In the genomic region with DNA sequence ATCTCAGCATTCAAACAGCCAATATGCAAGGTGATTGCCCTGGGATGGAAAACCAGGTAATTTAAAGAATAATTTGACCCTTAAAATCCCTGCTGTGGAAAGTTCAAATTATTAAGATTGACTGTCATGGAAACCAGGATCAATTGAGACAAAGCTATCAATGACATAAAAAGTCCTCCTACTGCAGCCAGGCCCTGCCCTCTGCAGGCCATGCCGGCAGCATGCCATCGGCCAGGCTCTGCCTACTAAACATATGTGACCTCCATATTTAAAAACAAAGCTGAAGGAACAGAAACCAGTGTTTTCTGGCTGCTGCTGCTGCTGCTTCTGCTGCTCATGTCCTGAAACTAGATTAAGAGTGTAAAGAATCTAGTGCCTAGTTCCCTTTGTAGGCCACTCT, we compare ENCODE assay signal across 19 mouse cellular contexts.
DNase-seq lines count a peak whose midpoint lies in the region; ATAC-seq and TF ChIP-seq lines count a peak whose summit lies in the region.
"Had no signal": no experiment of that assay in that cellular context is flagged by ENCODE, and none has a peak within 500 bp of the region (broad histone marks: within the 10 kb centered on the region; RNA-seq: fewer than 3 reads in every experiment).

No protein-coding gene starts in this region.

- in situ Hi-C loops in Patski (cut with MboI; ENCODE audit: low pct_unique_long_range_greater_than_20kb): no loop called here

- ATAC-seq in forebrain, postnatal 0 days: no peak
- ATAC-seq in forebrain, embryonic 11.5 days (replicated peaks; ENCODE audit: low FRiP score): no peak
- ATAC-seq in limb, embryonic 12.5 days (ENCODE audit: insufficient number of reproducible peaks, insufficient read depth, low FRiP score, low TSS enrichment, low read depth): no peak
- ATAC-seq in Patski: no peak
- no peak for ATAC-seq in megakaryocyte progenitor cell, adult 5-6 weeks (replicated peaks; ENCODE audit: poor library complexity)
- ATAC-seq: forebrain, embryonic 14.5 days had no signal

- H3K4me3 ChIP-seq in forebrain, postnatal 0 days (ENCODE audit: low read depth, low read length): no peak overlapping the region
- no peak overlapping the region for H3K4me3 ChIP-seq in forebrain, embryonic 11.5 days (ENCODE audit: low read depth, low read length)
- no peak overlapping the region for H3K4me3 ChIP-seq in limb, embryonic 12.5 days (replicated peaks)
- no peak overlapping the region for H3K4me3 ChIP-seq in limb, embryonic 10.5 days
- H3K4me3 ChIP-seq in embryonic facial prominence, embryonic 10.5 days: no peak overlapping the region
- H3K4me3 ChIP-seq: neural tube, embryonic 13.5 days had no signal

- no peaks in the 10 kb centered on the region for H3K36me3 ChIP-seq in forebrain, postnatal 0 days (ENCODE audit: insufficient read depth)
- H3K36me3 ChIP-seq in forebrain, embryonic 11.5 days (ENCODE audit: control insufficient read depth, insufficient read depth, low read length): no peaks in the 10 kb centered on the region
- no peaks in the 10 kb centered on the region for H3K36me3 ChIP-seq in limb, embryonic 12.5 days
- H3K36me3 ChIP-seq in limb, embryonic 10.5 days: no peaks in the 10 kb centered on the region
- no peaks in the 10 kb centered on the region for H3K36me3 ChIP-seq in embryonic facial prominence, embryonic 10.5 days (replicated peaks)
- H3K36me3 ChIP-seq: neural tube, embryonic 13.5 days had no signal

- CTCF ChIA-PET in Patski (lab: Charles Lee): interaction anchor here (0.7 to 1.1 kb wide), 2 partner anchors 8 to 14 kb away, joined by 3 read pairs; no protein-coding TSS in a partner anchor

- H3K9ac ChIP-seq in forebrain, postnatal 0 days: no peak overlapping the region
- no peak overlapping the region for H3K9ac ChIP-seq in forebrain, embryonic 11.5 days (ENCODE audit: low read length)
- H3K9ac ChIP-seq in limb, embryonic 12.5 days (replicated peaks): no peak overlapping the region
- H3K9ac ChIP-seq: liver, embryonic 14.5 days; neural tube, embryonic 13.5 days had no signal

- TF ChIP-seq CTCF in forebrain, postnatal 0 days (IDR thresholded peaks at IDR 0.05; ENCODE audit: low read depth): 0 out of 2 replicates have a peak, but pooled peaks have one; percentile 7
- peak; percentile 23 for TF ChIP-seq CTCF in Patski (IDR thresholded peaks at IDR 0.05)

- no peaks in the 10 kb centered on the region for H3K27me3 ChIP-seq in forebrain, postnatal 0 days (ENCODE audit: insufficient read depth, low read length)
- no peaks in the 10 kb centered on the region for H3K27me3 ChIP-seq in forebrain, embryonic 11.5 days (ENCODE audit: control insufficient read depth, insufficient read depth, low read length)
- H3K27me3 ChIP-seq in limb, embryonic 12.5 days: no peaks in the 10 kb centered on the region
- H3K27me3 ChIP-seq in limb, embryonic 10.5 days (ENCODE audit: low read depth, poor library complexity, severe bottlenecking): no peaks in the 10 kb centered on the region
- no peaks in the 10 kb centered on the region for H3K27me3 ChIP-seq in Patski
- no peaks in the 10 kb centered on the region for H3K27me3 ChIP-seq in embryonic facial prominence, embryonic 10.5 days (replicated peaks; ENCODE audit: low read depth, poor library complexity, severe bottlenecking)
- H3K27me3 ChIP-seq: CH12.LX; neural tube, embryonic 13.5 days had no signal

- H3K4me2 ChIP-seq in forebrain, postnatal 0 days (ENCODE audit: low read depth): no peak overlapping the region
- H3K4me2 ChIP-seq in forebrain, embryonic 11.5 days (ENCODE audit: low read depth, low read length, severe bottlenecking): no peak overlapping the region
- H3K4me2 ChIP-seq in limb, embryonic 12.5 days: no peak overlapping the region
- H3K4me2 ChIP-seq: neural tube, embryonic 13.5 days had no signal

- WGBS in forebrain, postnatal 0 days: 37% methylated on average over 2 of the region's 2 CpGs
- 55% methylated on average over 2 of the region's 2 CpGs for WGBS in forebrain, embryonic 11.5 days
- 45% methylated on average over 2 of the region's 2 CpGs for WGBS in limb, embryonic 12.5 days
- 70% methylated on average over 2 of the region's 2 CpGs for WGBS in limb, embryonic 10.5 days
- 66% methylated on average over 2 of the region's 2 CpGs for WGBS in embryonic facial prominence, embryonic 10.5 days

- no peaks in the 10 kb centered on the region for H3K4me1 ChIP-seq in forebrain, postnatal 0 days (ENCODE audit: insufficient read depth)
- H3K4me1 ChIP-seq in forebrain, embryonic 11.5 days (replicated peaks; ENCODE audit: control insufficient read depth, insufficient read depth, low read length): no peaks in the 10 kb centered on the region
- peaks cover 10% of the 10 kb centered on the region for H3K4me1 ChIP-seq in limb, embryonic 12.5 days (replicated peaks)
- H3K4me1 ChIP-seq in limb, embryonic 10.5 days: no peaks in the 10 kb centered on the region; the same call in 1 of the 2 replicates
- no peaks in the 10 kb centered on the region for H3K4me1 ChIP-seq in embryonic facial prominence, embryonic 10.5 days

- no peak for DNase-seq in forebrain, postnatal 0 days
- DNase-seq in forebrain, embryonic 11.5 days (ENCODE audit: low spot score): no peak
- no peak for DNase-seq in limb, embryonic 10.5 days (ENCODE audit: low spot score)
- DNase-seq in Patski (ENCODE audit: low read depth, low spot score): no peak
- peak; percentile 18 for DNase-seq in embryonic facial prominence, embryonic 10.5 days (ENCODE audit: low spot score)
- DNase-seq in urinary bladder, postnatal 4 days (ENCODE audit: low spot score in 2 of 2): no peak
- DNase-seq: adrenal gland, postnatal 25 days; cerebellum, adult 2 months; gastrocnemius, postnatal 14 days; kidney, adult 8-10 months; kidney, postnatal 14 days; lung, postnatal 10 days; thymus, postnatal 14 days had no signal

- no peak overlapping the region for H3K27ac ChIP-seq in forebrain, postnatal 0 days (ENCODE audit: low read depth, low read length)
- H3K27ac ChIP-seq in forebrain, embryonic 11.5 days (ENCODE audit: low read depth, low read length): no peak overlapping the region
- peak overlapping the region; percentile 72 for H3K27ac ChIP-seq in limb, embryonic 12.5 days
- no peak overlapping the region; the same call in 1 of the 2 replicates for H3K27ac ChIP-seq in limb, embryonic 10.5 days
- peak overlapping the region; percentile 48 for H3K27ac ChIP-seq in embryonic facial prominence, embryonic 10.5 days (replicated peaks)
- H3K27ac ChIP-seq: liver, embryonic 14.5 days; neural tube, embryonic 13.5 days had no signal

- H3K9me3 ChIP-seq in forebrain, postnatal 0 days (ENCODE audit: low read length): no peaks in the 10 kb centered on the region
- H3K9me3 ChIP-seq in forebrain, embryonic 11.5 days (ENCODE audit: control insufficient read depth, low read length): no peaks in the 10 kb centered on the region
- no peaks in the 10 kb centered on the region for H3K9me3 ChIP-seq in limb, embryonic 12.5 days
- H3K9me3 ChIP-seq in limb, embryonic 10.5 days (replicated peaks): no peaks in the 10 kb centered on the region
- H3K9me3 ChIP-seq in embryonic facial prominence, embryonic 10.5 days: no peaks in the 10 kb centered on the region
- H3K9me3 ChIP-seq: neural tube, embryonic 13.5 days had no signal

- POLR2A ChIA-PET in Patski (lab: Charles Lee): interaction anchor here (0.7 kb wide), 1 partner anchor 340 kb away, joined by 3 read pairs; no protein-coding TSS in a partner anchor

Comparison
In these comparisons a context has a peak if more than half of its experiments do, and no peak if none do; other contexts are left out.
1. H3K27ac ChIP-seq: peak in limb, embryonic 12.5 days (single experiment) and embryonic facial prominence, embryonic 10.5 days (single experiment); none in forebrain, postnatal 0 days (single experiment), forebrain, embryonic 11.5 days (single experiment) and limb, embryonic 10.5 days (single experiment).